Mouse (Mus musculus) induced T-regulatory cell, adult 2 months (primary cell): ENCODE results near the gene Gm7361.
"Not testable (repeated sequence)": the region's sequence is repeated elsewhere in the genome, so short reads cannot be mapped to it uniquely, and the experiment has no call there.

ENCODE experiments used
- DNase-seq: peaks from one replicate; pipeline ENCODE4 v3.0.0-alpha.2; 2012; ENCODE audit warnings: low read depth

Gene Gm7361

GRCm38 (mm10) chr5:26257391-26257790, at the start of gene Gm7361:
Gene Gm7361, plus strand, starts transcription at chr5:26257691.
- not testable (repeated sequence) for DNase-seq

GRCm38 (mm10) chr5:26211030-26211429, 46.5 kb upstream of the Gm7361 start:
- DNase-seq: no peak

GRCm38 (mm10) chr5:26222076-26222475, 35.4 kb upstream of the Gm7361 start:
- no peak for DNase-seq

GRCm38 (mm10) chr5:26266656-26267055, 9.2 kb downstream of the Gm7361 start:
- DNase-seq: not testable (repeated sequence)

- no peak for DNase-seq
Measured at GRCm38 (mm10) chr5:26280361-26280760, 22.9 kb downstream of the Gm7361 start.

GRCm38 (mm10) chr5:26281717-26282116, 24.2 kb downstream of the Gm7361 start:
- no peak for DNase-seq

GRCm38 (mm10) chr5:26282282-26282681, 24.8 kb downstream of the Gm7361 start:
- DNase-seq: peak; percentile 2

- DNase-seq: no peak
Measured at GRCm38 (mm10) chr5:26283399-26283798, 25.9 kb downstream of the Gm7361 start.

GRCm38 (mm10) chr5:26291621-26292020, 34.1 kb downstream of the Gm7361 start:
- DNase-seq: no peak

- DNase-seq: no peak
Measured at GRCm38 (mm10) chr5:26293258-26293657, 35.8 kb downstream of the Gm7361 start.
